Mouse (Mus musculus): ENCODE measurements around the gene Akt3. TPM values are rescaled to one million over a fixed set of nuclear protein-coding genes. Genes with fewer than 3 reads are reported as not detected.

Gene Akt3
- polyA plus RNA-seq, 2 experiments, result 7.2 to 14.5 TPM

- 44% methylated on average over 6 of the region's 6 CpGs for WGBS
- ATAC-seq (ENCODE audit: low FRiP score, low read depth), result 0 out of 2 replicates have a peak, but pooled peaks have one; percentile 14
- no peak overlapping the region for H3K27ac ChIP-seq (replicated peaks; ENCODE audit: low read depth, low read length)
These were observed 247.2 kb downstream of the Akt3 start for GRCm38 (mm10) chr1:177010607-177011302.

GRCm38 (mm10) chr1:177010041-177010440 is 248.0 kb downstream of the Akt3 start:
- Histone ChIP-seq H3K4me3 (replicated peaks; ENCODE audit: low read length) (no peak overlapping the region), H3K9me3 (ENCODE audit: control insufficient read depth, low read length) (no peaks in the 10 kb centered on the region), H3K4me1 (ENCODE audit: control insufficient read depth, insufficient read depth, low read length) (0 out of 2 replicates have a peak, but pooled peaks cover 2% of the 10 kb centered on the region), H3K36me3 (ENCODE audit: control insufficient read depth, insufficient read depth, low read length) (no peaks in the 10 kb centered on the region; the same call in 1 of the 2 replicates), H3K9ac (ENCODE audit: low read depth, low read length, severe bottlenecking) (no peak overlapping the region), H3K27me3 (ENCODE audit: control insufficient read depth, insufficient read depth, low read length) (no peaks in the 10 kb centered on the region), H3K27ac (replicated peaks; ENCODE audit: low read depth, low read length) (no peak overlapping the region), H3K4me2 (replicated peaks; ENCODE audit: low read depth, low read length, severe bottlenecking) (no peak overlapping the region)
- no peak for DNase-seq (ENCODE audit: low spot score)
- no peak for ATAC-seq (ENCODE audit: low FRiP score, low read depth)
- TF ChIP-seq POLR2A (IDR thresholded peaks at IDR 0.05; ENCODE audit: borderline replicate concordance, extremely low read depth, insufficient read depth, insufficient read length), result no peak
- 52% methylated on average over 3 of the region's 3 CpGs for WGBS

More at GRCm38 (mm10) chr1:177010607-177011302, 247.2 kb downstream of the Akt3 start:
- Histone ChIP-seq H3K4me1 (ENCODE audit: control insufficient read depth, insufficient read depth, low read length) (0 out of 2 replicates have a peak, but pooled peaks cover 4% of the 10 kb centered on the region), H3K4me3 (replicated peaks; ENCODE audit: low read length) (no peak overlapping the region), H3K27me3 (ENCODE audit: control insufficient read depth, insufficient read depth, low read length) (no peaks in the 10 kb centered on the region), H3K36me3 (ENCODE audit: control insufficient read depth, insufficient read depth, low read length) (no peaks in the 10 kb centered on the region; the same call in 1 of the 2 replicates), H3K9ac (ENCODE audit: low read depth, low read length, severe bottlenecking) (no peak overlapping the region), H3K9me3 (ENCODE audit: control insufficient read depth, low read length) (no peaks in the 10 kb centered on the region), H3K4me2 (replicated peaks; ENCODE audit: low read depth, low read length, severe bottlenecking) (no peak overlapping the region)
- no peak for TF ChIP-seq POLR2A (IDR thresholded peaks at IDR 0.05; ENCODE audit: borderline replicate concordance, extremely low read depth, insufficient read depth, insufficient read length)
- no peak for DNase-seq (ENCODE audit: low spot score)

GRCm38 (mm10) chr1:177008777-177009176 is 249.2 kb downstream of the Akt3 start:
- no peak for DNase-seq (ENCODE audit: low spot score)
- no peak overlapping the region for H3K27ac ChIP-seq (replicated peaks; ENCODE audit: low read depth, low read length)
- no peaks in the 10 kb centered on the region; the same call in 1 of the 2 replicates for H3K36me3 ChIP-seq (ENCODE audit: control insufficient read depth, insufficient read depth, low read length)
- no peak for TF ChIP-seq POLR2A (IDR thresholded peaks at IDR 0.05; ENCODE audit: borderline replicate concordance, extremely low read depth, insufficient read depth, insufficient read length)
- no peaks in the 10 kb centered on the region for H3K9me3 ChIP-seq (ENCODE audit: control insufficient read depth, low read length)
- no peak overlapping the region for H3K4me3 ChIP-seq (replicated peaks; ENCODE audit: low read length)
- WGBS, result 25% methylated on average over 1 of the region's 1 CpGs
- no peak overlapping the region for H3K4me2 ChIP-seq (replicated peaks; ENCODE audit: low read depth, low read length, severe bottlenecking)
- no peak overlapping the region for H3K9ac ChIP-seq (ENCODE audit: low read depth, low read length, severe bottlenecking)
- no peak; the same call in 1 of the 2 replicates for ATAC-seq (ENCODE audit: low FRiP score, low read depth)
- H3K4me1 ChIP-seq (ENCODE audit: control insufficient read depth, insufficient read depth, low read length), result 0 out of 2 replicates have a peak, but pooled peaks cover 2% of the 10 kb centered on the region
- H3K27me3 ChIP-seq (ENCODE audit: control insufficient read depth, insufficient read depth, low read length), result no peaks in the 10 kb centered on the region

- H3K27me3 ChIP-seq (ENCODE audit: control insufficient read depth, insufficient read depth, low read length), result no peaks in the 10 kb centered on the region
- H3K4me3 ChIP-seq (replicated peaks; ENCODE audit: low read length), result no peak overlapping the region
- H3K9me3 ChIP-seq (ENCODE audit: control insufficient read depth, low read length), result no peaks in the 10 kb centered on the region
- no peak overlapping the region for H3K4me2 ChIP-seq (replicated peaks; ENCODE audit: low read depth, low read length, severe bottlenecking)
- no peak overlapping the region for H3K27ac ChIP-seq (replicated peaks; ENCODE audit: low read depth, low read length)
- no peak for ATAC-seq (ENCODE audit: low FRiP score, low read depth)
- no peak for TF ChIP-seq POLR2A (IDR thresholded peaks at IDR 0.05; ENCODE audit: borderline replicate concordance, extremely low read depth, insufficient read depth, insufficient read length)
- H3K9ac ChIP-seq (ENCODE audit: low read depth, low read length, severe bottlenecking), result no peak overlapping the region
- WGBS, result 79% methylated on average over 3 of the region's 3 CpGs
- H3K36me3 ChIP-seq (ENCODE audit: control insufficient read depth, insufficient read depth, low read length), result no peaks in the 10 kb centered on the region; the same call in 1 of the 2 replicates
- no peak for DNase-seq (ENCODE audit: low spot score)
- 0 out of 2 replicates have a peak, but pooled peaks cover 2% of the 10 kb centered on the region for H3K4me1 ChIP-seq (ENCODE audit: control insufficient read depth, insufficient read depth, low read length)
These were observed 250.6 kb downstream of the Akt3 start for GRCm38 (mm10) chr1:177007405-177007804.

GRCm38 (mm10) chr1:177004041-177004741 is 253.8 kb downstream of the Akt3 start:
- 80% methylated on average over 4 of the region's 4 CpGs for WGBS
- peaks cover 4% of the 10 kb centered on the region; the same call in 1 of the 2 replicates for H3K4me1 ChIP-seq (ENCODE audit: control insufficient read depth, insufficient read depth, low read length)
- no peak for TF ChIP-seq POLR2A (IDR thresholded peaks at IDR 0.05; ENCODE audit: borderline replicate concordance, extremely low read depth, insufficient read depth, insufficient read length)

More at GRCm38 (mm10) chr1:177004041-177004741, 253.8 kb downstream of the Akt3 start:
- no peaks in the 10 kb centered on the region for H3K27me3 ChIP-seq (ENCODE audit: control insufficient read depth, insufficient read depth, low read length)
- no peak overlapping the region for H3K9ac ChIP-seq (ENCODE audit: low read depth, low read length, severe bottlenecking)
- no peaks in the 10 kb centered on the region; the same call in 1 of the 2 replicates for H3K36me3 ChIP-seq (ENCODE audit: control insufficient read depth, insufficient read depth, low read length)
- no peak overlapping the region for H3K4me3 ChIP-seq (replicated peaks; ENCODE audit: low read length)
- no peak overlapping the region for H3K27ac ChIP-seq (replicated peaks; ENCODE audit: low read depth, low read length)
- ATAC-seq (ENCODE audit: low FRiP score, low read depth) (no peak), DNase-seq (ENCODE audit: low spot score) (no peak)
- no peaks in the 10 kb centered on the region for H3K9me3 ChIP-seq (ENCODE audit: control insufficient read depth, low read length)
- H3K4me2 ChIP-seq (replicated peaks; ENCODE audit: low read depth, low read length, severe bottlenecking), result no peak overlapping the region
